ENCODE assay signal across 14 mouse cellular contexts in genomic region chr2:28628053-28628452, GRCm38 (mm10). TPM values are rescaled to one million over a fixed set of nuclear protein-coding genes. Genes with fewer than 3 reads are reported as not detected.
A peak's percentile ranks its signal among the peaks of the same experiment; 100 is the strongest.
DNase-seq lines count a peak whose midpoint lies in the region; ATAC-seq and TF ChIP-seq lines count a peak whose summit lies in the region.
"Had no signal": no experiment of that assay in that cellular context is flagged by ENCODE, and none has a peak within 500 bp of the region (broad histone marks: within the 10 kb centered on the region; RNA-seq: fewer than 3 reads in every experiment).

No protein-coding gene starts in this region.

- no peak for ATAC-seq in hindbrain, postnatal 0 days
- no peak for ATAC-seq in hindbrain, embryonic 13.5 days (ENCODE audit: low FRiP score)
- ATAC-seq in lung, embryonic 14.5 days (ENCODE audit: insufficient read depth): no peak
- ATAC-seq in common myeloid progenitor, adult 5-6 weeks (replicated peaks; ENCODE audit: low read depth, poor library complexity, severe bottlenecking): peak; percentile 45; the same call in 1 of the 2 replicates

- H3K27me3 ChIP-seq in hindbrain, postnatal 0 days (ENCODE audit: insufficient read depth, low read length): no peaks in the 10 kb centered on the region
- 0 out of 2 replicates have a peak, but pooled peaks cover 5% of the 10 kb centered on the region for H3K27me3 ChIP-seq in hindbrain, embryonic 13.5 days
- H3K27me3 ChIP-seq in lung, embryonic 14.5 days (ENCODE audit: insufficient read depth, low read length): no peaks in the 10 kb centered on the region
- H3K27me3 ChIP-seq: hindbrain, embryonic 15.5 days had no signal

- peak; percentile 47; the same call in 1 of the 2 replicates for TF ChIP-seq CTCF in hindbrain, postnatal 0 days (IDR thresholded peaks at IDR 0.05; ENCODE audit: low read depth)
- no peak for TF ChIP-seq CTCF in lung, embryonic 14.5 days (IDR thresholded peaks at IDR 0.05; ENCODE audit: low read depth)

- H3K9ac ChIP-seq in hindbrain, postnatal 0 days (replicated peaks; ENCODE audit: low read length): no peak overlapping the region
- H3K9ac ChIP-seq in hindbrain, embryonic 13.5 days: no peak overlapping the region
- H3K9ac ChIP-seq in lung, embryonic 14.5 days: no peak overlapping the region
- H3K9ac ChIP-seq: hindbrain, embryonic 15.5 days; limb, embryonic 12.5 days had no signal

- no peak overlapping the region for H3K27ac ChIP-seq in hindbrain, postnatal 0 days
- no peak overlapping the region for H3K27ac ChIP-seq in hindbrain, embryonic 13.5 days
- H3K27ac ChIP-seq in lung, embryonic 14.5 days (ENCODE audit: low read depth): no peak overlapping the region
- H3K27ac ChIP-seq: embryonic facial prominence, embryonic 10.5 days; hindbrain, embryonic 15.5 days; limb, embryonic 12.5 days had no signal

- DNase-seq in hindbrain, postnatal 0 days (ENCODE audit: low spot score): peak; percentile 43
- DNase-seq in lung, embryonic 14.5 days: peak; percentile 17
- DNase-seq in lung, postnatal 10 days: no peak
- DNase-seq in A20 (ENCODE audit: low read depth, low spot score): peak; percentile 32
- no peak for DNase-seq in urinary bladder, postnatal 14 days (ENCODE audit: low spot score)
- DNase-seq: adrenal gland, adult 2 months; cerebellum, adult 9-10 months; layer of hippocampus, postnatal 36 days; lung, adult 2 months had no signal

- H3K4me3 ChIP-seq in hindbrain, postnatal 0 days (ENCODE audit: low read length): no peak overlapping the region
- H3K4me3 ChIP-seq in hindbrain, embryonic 13.5 days: no peak overlapping the region
- H3K4me3 ChIP-seq in lung, embryonic 14.5 days (ENCODE audit: low read depth, low read length): no peak overlapping the region
- H3K4me3 ChIP-seq: embryonic facial prominence, embryonic 10.5 days; hindbrain, embryonic 15.5 days; limb, embryonic 12.5 days had no signal

- no peaks in the 10 kb centered on the region for H3K36me3 ChIP-seq in hindbrain, postnatal 0 days (ENCODE audit: insufficient read depth, low read length)
- no peaks in the 10 kb centered on the region for H3K36me3 ChIP-seq in hindbrain, embryonic 13.5 days
- no peaks in the 10 kb centered on the region for H3K36me3 ChIP-seq in lung, embryonic 14.5 days (ENCODE audit: insufficient read depth)
- H3K36me3 ChIP-seq: embryonic facial prominence, embryonic 10.5 days; hindbrain, embryonic 15.5 days; limb, embryonic 12.5 days had no signal

- 69% methylated on average over 2 of the region's 2 CpGs for WGBS in hindbrain, postnatal 0 days
- WGBS in hindbrain, embryonic 13.5 days: 69% methylated on average over 2 of the region's 2 CpGs
- 47% methylated on average over 2 of the region's 2 CpGs for WGBS in lung, embryonic 14.5 days

- H3K9me3 ChIP-seq in hindbrain, postnatal 0 days (ENCODE audit: low read length): no peaks in the 10 kb centered on the region
- H3K9me3 ChIP-seq in hindbrain, embryonic 13.5 days: no peaks in the 10 kb centered on the region
- no peaks in the 10 kb centered on the region for H3K9me3 ChIP-seq in lung, embryonic 14.5 days (ENCODE audit: low read depth, low read length)
- H3K9me3 ChIP-seq: embryonic facial prominence, embryonic 10.5 days; hindbrain, embryonic 15.5 days; limb, embryonic 12.5 days had no signal

- no peak overlapping the region for H3K4me2 ChIP-seq in hindbrain, postnatal 0 days (ENCODE audit: low read depth, low read length)
- H3K4me2 ChIP-seq in hindbrain, embryonic 13.5 days: no peak overlapping the region
- H3K4me2 ChIP-seq in lung, embryonic 14.5 days: no peak overlapping the region
- H3K4me2 ChIP-seq: hindbrain, embryonic 15.5 days; limb, embryonic 12.5 days had no signal

- no peaks in the 10 kb centered on the region for H3K4me1 ChIP-seq in hindbrain, postnatal 0 days (ENCODE audit: insufficient read depth, low read length)
- H3K4me1 ChIP-seq in hindbrain, embryonic 13.5 days (replicated peaks): peaks cover 9% of the 10 kb centered on the region; the same call in 1 of the 2 replicates
- H3K4me1 ChIP-seq in lung, embryonic 14.5 days (ENCODE audit: insufficient read depth): no peaks in the 10 kb centered on the region
- H3K4me1 ChIP-seq: hindbrain, embryonic 15.5 days had no signal

RNA-seq across cellular contexts. Expression of gene Gfi1b, which starts 6.3 kb away (rescaled TPM):
- not detected in 2 replicates for total RNA-seq in hindbrain, postnatal 0 days (2014; rRNA removed)
- polyA plus RNA-seq in hindbrain, postnatal 0 days (2015; fragmentation: Nextera tagmentation; extraction: Ambion mirVana): not detected in 2 replicates
- polyA plus RNA-seq in hindbrain, embryonic 13.5 days (2015; fragmentation: Nextera tagmentation; extraction: Ambion mirVana): 0.19 and 0.23 TPM in 2 replicates
- polyA plus RNA-seq in lung, embryonic 14.5 days (2014; fragmentation: Nextera tagmentation; extraction: Ambion mirVana): 0.51 and 0.69 TPM in 2 replicates
- 29.5 and 30.7 TPM in 2 replicates for total RNA-seq in common myeloid progenitor, adult 5-6 weeks (2017)
- total RNA-seq: adrenal gland, adult 2 months; layer of hippocampus, postnatal 36 days had no signal

RNA-seq across cellular contexts. Expression of gene Tsc1, which starts 13.0 kb away (rescaled TPM):
- 33.9 and 42.3 TPM in 2 replicates for total RNA-seq in hindbrain, postnatal 0 days (2014; rRNA removed)
- 20.0 and 22.7 TPM in 2 replicates for polyA plus RNA-seq in hindbrain, postnatal 0 days (2015; fragmentation: Nextera tagmentation; extraction: Ambion mirVana)
- 33.7 and 33.9 TPM in 2 replicates for polyA plus RNA-seq in hindbrain, embryonic 13.5 days (2015; fragmentation: Nextera tagmentation; extraction: Ambion mirVana)
- 19.9 and 22.2 TPM in 2 replicates for polyA plus RNA-seq in lung, embryonic 14.5 days (2014; fragmentation: Nextera tagmentation; extraction: Ambion mirVana)
- total RNA-seq in common myeloid progenitor, adult 5-6 weeks (2017): 14.5 and 18.7 TPM in 2 replicates

RNA-seq across cellular contexts. Expression of gene Gtf3c5, which starts 44.5 kb away (rescaled TPM):
- total RNA-seq in hindbrain, postnatal 0 days (2014; rRNA removed): 23.1 and 28.4 TPM in 2 replicates
- 27.4 and 29.5 TPM in 2 replicates for polyA plus RNA-seq in hindbrain, postnatal 0 days (2015; fragmentation: Nextera tagmentation; extraction: Ambion mirVana)
- polyA plus RNA-seq in hindbrain, embryonic 13.5 days (2015; fragmentation: Nextera tagmentation; extraction: Ambion mirVana): 40.8 and 46.8 TPM in 2 replicates
- 33.9 and 41.9 TPM in 2 replicates for polyA plus RNA-seq in lung, embryonic 14.5 days (2014; fragmentation: Nextera tagmentation; extraction: Ambion mirVana)
- total RNA-seq in common myeloid progenitor, adult 5-6 weeks (2017): 9.7 and 19.0 TPM in 2 replicates

Comparison
In these comparisons a context has a peak if more than half of its experiments do, and no peak if none do; other contexts are left out.
1. DNase-seq: peak in hindbrain, postnatal 0 days (single experiment), lung, embryonic 14.5 days (single experiment) and A20 (single experiment); none in lung, postnatal 10 days (single experiment) and urinary bladder, postnatal 14 days (single experiment).